14 mouse cellular contexts compared by ENCODE assay signal in genomic region chr3:111069843-111070242, GRCm38 (mm10).
DNase-seq lines count a peak whose midpoint lies in the region; ATAC-seq and TF ChIP-seq lines count a peak whose summit lies in the region.
"Had no signal": no experiment of that assay in that cellular context is flagged by ENCODE, and none has a peak within 500 bp of the region (broad histone marks: within the 10 kb centered on the region; RNA-seq: fewer than 3 reads in every experiment).

No protein-coding gene starts in this region.

- H3K4me2 ChIP-seq in embryonic facial prominence, embryonic 12.5 days (replicated peaks), result no peak overlapping the region
- no peak overlapping the region for H3K4me2 ChIP-seq in hindbrain, embryonic 15.5 days
- no peak overlapping the region for H3K4me2 ChIP-seq in neural tube, embryonic 13.5 days
- H3K4me2 ChIP-seq: embryonic facial prominence, embryonic 13.5 days; heart, embryonic 12.5 days; liver, embryonic 13.5 days had no signal

- no peaks in the 10 kb centered on the region for H3K36me3 ChIP-seq in embryonic facial prominence, embryonic 12.5 days
- no peaks in the 10 kb centered on the region for H3K36me3 ChIP-seq in hindbrain, embryonic 15.5 days
- H3K36me3 ChIP-seq in neural tube, embryonic 13.5 days, result no peaks in the 10 kb centered on the region
- H3K36me3 ChIP-seq: embryonic facial prominence, embryonic 13.5 days; heart, embryonic 12.5 days; liver, embryonic 13.5 days had no signal

- no peak for TF ChIP-seq CTCF in gastrocnemius, adult 2 months (IDR thresholded peaks at IDR 0.05)

- ATAC-seq in embryonic facial prominence, embryonic 12.5 days (ENCODE audit: insufficient number of reproducible peaks, insufficient read depth, low FRiP score, low TSS enrichment), result peak; percentile 60; the same call in 1 of the 2 replicates
- ATAC-seq in hindbrain, embryonic 15.5 days (ENCODE audit: low FRiP score, low read depth), result 0 out of 2 replicates have a peak, but pooled peaks have one; percentile 42
- ATAC-seq in neural tube, embryonic 13.5 days (ENCODE audit: low read depth), result peak; percentile 87

- DNase-seq in layer of hippocampus, adult 9-11 months, result peak; percentile 3
- no peak for DNase-seq in layer of hippocampus, postnatal 14 days (ENCODE audit: low spot score in 2 of 2)
- DNase-seq in gastrocnemius, adult 2 months, result no peak
- DNase-seq in gastrocnemius, postnatal 14 days, result no peak
- DNase-seq in thymus, postnatal 0 days (ENCODE audit: low spot score), result no peak
- DNase-seq: liver, embryonic 13.5 days; lung, postnatal 36 days had no signal

- H3K9ac ChIP-seq in embryonic facial prominence, embryonic 12.5 days, result no peak overlapping the region
- H3K9ac ChIP-seq in hindbrain, embryonic 15.5 days, result no peak overlapping the region
- no peak overlapping the region for H3K9ac ChIP-seq in neural tube, embryonic 13.5 days
- H3K9ac ChIP-seq: embryonic facial prominence, embryonic 13.5 days; heart, embryonic 12.5 days; liver, embryonic 13.5 days had no signal

- H3K4me3 ChIP-seq in embryonic facial prominence, embryonic 12.5 days, result no peak overlapping the region
- no peak overlapping the region for H3K4me3 ChIP-seq in hindbrain, embryonic 15.5 days
- H3K4me3 ChIP-seq in neural tube, embryonic 13.5 days, result no peak overlapping the region
- H3K4me3 ChIP-seq in gastrocnemius, adult 2 months, result no peak overlapping the region
- H3K4me3 ChIP-seq: embryonic facial prominence, embryonic 13.5 days; heart, embryonic 12.5 days; left cerebral cortex, adult 2 months; liver, embryonic 13.5 days had no signal

- intact Hi-C loops in gastrocnemius, adult 2 months (cut with DNase I), result no loop called here
- intact Hi-C loops in gastrocnemius, postnatal 14 days (cut with DNase I; ENCODE audit: low total_unique reads), result no loop called here

- no peaks in the 10 kb centered on the region for H3K27me3 ChIP-seq in embryonic facial prominence, embryonic 12.5 days
- H3K27me3 ChIP-seq in hindbrain, embryonic 15.5 days, result no peaks in the 10 kb centered on the region
- H3K27me3 ChIP-seq in neural tube, embryonic 13.5 days, result no peaks in the 10 kb centered on the region
- H3K27me3 ChIP-seq: CH12.LX; heart, embryonic 12.5 days; liver, embryonic 13.5 days had no signal

- WGBS in embryonic facial prominence, embryonic 12.5 days, result 49% methylated on average over 2 of the region's 2 CpGs
- 46% methylated on average over 2 of the region's 2 CpGs for WGBS in hindbrain, embryonic 15.5 days
- 63% methylated on average over 2 of the region's 2 CpGs for WGBS in neural tube, embryonic 13.5 days

- H3K9me3 ChIP-seq in embryonic facial prominence, embryonic 12.5 days, result no peaks in the 10 kb centered on the region
- H3K9me3 ChIP-seq in hindbrain, embryonic 15.5 days, result no peaks in the 10 kb centered on the region
- no peaks in the 10 kb centered on the region for H3K9me3 ChIP-seq in neural tube, embryonic 13.5 days
- H3K9me3 ChIP-seq: embryonic facial prominence, embryonic 13.5 days; heart, embryonic 12.5 days; liver, embryonic 13.5 days had no signal

- no peak overlapping the region for H3K27ac ChIP-seq in embryonic facial prominence, embryonic 12.5 days
- no peak overlapping the region for H3K27ac ChIP-seq in hindbrain, embryonic 15.5 days (replicated peaks)
- no peak overlapping the region for H3K27ac ChIP-seq in neural tube, embryonic 13.5 days (replicated peaks)
- H3K27ac ChIP-seq in gastrocnemius, adult 2 months, result no peak overlapping the region
- H3K27ac ChIP-seq: embryonic facial prominence, embryonic 13.5 days; left cerebral cortex, adult 2 months; liver, embryonic 13.5 days had no signal

- peaks cover 5% of the 10 kb centered on the region; the same call in 1 of the 2 replicates for H3K4me1 ChIP-seq in embryonic facial prominence, embryonic 12.5 days
- no peaks in the 10 kb centered on the region; the same call in 1 of the 2 replicates for H3K4me1 ChIP-seq in hindbrain, embryonic 15.5 days (replicated peaks)
- 0 out of 2 replicates have a peak, but pooled peaks cover 3% of the 10 kb centered on the region for H3K4me1 ChIP-seq in neural tube, embryonic 13.5 days (replicated peaks)
- H3K4me1 ChIP-seq: embryonic facial prominence, embryonic 13.5 days; heart, embryonic 12.5 days; liver, embryonic 13.5 days had no signal
